Mouse (Mus musculus) layer of hippocampus, adult 2 months (tissue): ENCODE measurements around the gene Grik3. TPM values are rescaled to one million over a fixed set of nuclear protein-coding genes. Genes with fewer than 3 reads are reported as not detected.

Experiments
- DNase-seq, 2 experiments: peaks; one replicate each; pipeline ENCODE4 v3.0.0; 2022; ENCODE audit warnings: low spot score in 2 of 2
- H3K27ac ChIP-seq: fragments of 200-600 bp; 2 replicates; pipeline ENCODE4 v1.8.1; 2022
- H3K4me3 ChIP-seq: fragments of 200-600 bp; 2 replicates; pipeline ENCODE4 v1.8.1; 2022; ENCODE audit warnings: mild to moderate bottlenecking
- CTCF ChIP-seq: fragments of 200-600 bp; conservative IDR thresholded peaks from 2 replicates; pipeline ENCODE4 v1.8.1; 2022; ENCODE audit warnings: antibody characterized with exemption, mild to moderate bottlenecking, moderate library complexity
- total RNA-seq, 2 experiments: library from RNA; stranded (reverse); gene quantifications; 2 replicates each; pipeline ENCODE4 v1.2.3; 2021

Gene Grik3
- total RNA-seq, 2 experiments from 2014 or later = 24.8 to 25.3 TPM

DNA sequence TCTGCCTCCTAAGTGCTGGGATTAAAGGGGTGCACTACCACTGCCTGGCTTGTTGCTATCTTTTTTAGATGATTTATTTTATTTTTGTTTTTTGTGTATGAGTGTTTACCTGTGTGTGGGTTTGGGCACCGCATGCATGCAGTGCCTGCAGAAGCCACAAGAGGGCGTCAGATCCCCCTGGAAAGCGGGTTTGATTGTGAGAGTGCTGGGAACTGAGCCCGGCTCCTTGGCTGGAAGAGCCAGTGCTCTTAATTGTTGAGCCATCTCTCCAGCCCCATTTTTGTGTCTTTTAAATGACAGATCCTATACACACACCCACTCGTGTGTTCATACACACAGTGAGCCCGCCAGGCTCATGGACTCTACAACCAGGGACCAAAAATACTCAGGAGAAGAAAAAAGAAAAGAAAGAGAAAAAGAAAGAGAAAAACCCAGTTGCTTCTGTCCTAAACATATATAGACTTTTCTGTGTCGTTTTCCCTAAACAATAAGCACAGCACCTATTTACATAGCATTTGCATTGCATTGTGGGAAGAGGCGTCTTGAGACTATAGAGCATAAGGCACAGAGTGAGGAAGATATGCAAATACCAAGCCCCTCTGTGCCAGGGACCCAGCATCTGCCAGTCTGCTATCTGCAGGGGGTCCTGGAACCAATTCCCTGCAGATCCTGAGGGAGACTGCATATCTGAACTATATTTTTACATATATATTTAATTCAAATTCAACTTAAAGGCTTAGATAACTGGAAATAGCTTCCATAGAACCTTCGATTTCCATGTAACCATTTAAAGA is 134.6 kb downstream of the Grik3 start:
- TF ChIP-seq CTCF = peak; percentile 61
- Histone ChIP-seq H3K4me3 (no peak overlapping the region), H3K27ac (no peak overlapping the region)
- DNase-seq = no peak

DNA sequence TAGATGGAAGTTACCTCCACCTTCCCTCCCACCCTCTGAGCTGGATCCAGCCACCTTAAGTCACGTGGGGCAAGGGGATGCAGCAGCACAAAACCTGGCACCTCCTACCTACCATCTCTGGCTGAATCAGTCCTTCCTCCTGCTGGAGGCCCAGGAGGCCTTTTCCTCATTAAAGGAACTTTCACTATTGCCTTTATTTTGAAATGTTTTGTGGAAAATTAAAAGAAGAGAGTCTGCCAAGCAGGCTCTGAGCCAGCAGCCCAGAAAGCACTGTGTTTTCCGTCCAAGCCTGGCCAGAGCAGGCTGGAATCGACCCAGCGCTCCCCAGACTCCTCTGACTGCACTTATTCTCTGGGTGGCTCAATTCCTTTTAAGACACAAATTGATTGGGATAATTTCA is 139.0 kb downstream of the Grik3 start:
- peak; percentile 32 to 52 for DNase-seq
- no peak overlapping the region for H3K4me3 ChIP-seq
- H3K27ac ChIP-seq = no peak overlapping the region
- no peak for TF ChIP-seq CTCF

DNA sequence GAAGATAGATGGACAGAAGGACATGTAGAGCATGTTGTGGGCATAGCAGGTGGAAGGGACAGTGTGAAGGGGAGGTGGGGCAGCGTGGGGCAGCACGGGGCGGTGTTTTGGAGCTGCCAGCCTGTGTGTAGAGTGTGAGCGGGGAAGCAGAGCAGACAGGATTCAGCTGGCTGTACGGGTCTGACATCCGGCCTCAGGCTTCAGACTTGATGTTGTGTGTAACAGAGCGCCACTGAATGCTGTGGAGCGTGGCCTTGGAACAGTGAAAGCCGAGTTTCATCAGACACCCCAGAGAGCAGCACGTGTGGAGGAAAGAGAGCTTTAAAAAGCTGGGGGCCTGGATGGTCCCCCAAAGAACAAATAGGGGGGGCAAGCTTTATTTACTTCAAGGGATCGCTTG is 144.5 kb downstream of the Grik3 start:
- Histone ChIP-seq H3K4me3 (no peak overlapping the region), H3K27ac (no peak overlapping the region)
- no peak for TF ChIP-seq CTCF
- DNase-seq = no peak

DNA sequence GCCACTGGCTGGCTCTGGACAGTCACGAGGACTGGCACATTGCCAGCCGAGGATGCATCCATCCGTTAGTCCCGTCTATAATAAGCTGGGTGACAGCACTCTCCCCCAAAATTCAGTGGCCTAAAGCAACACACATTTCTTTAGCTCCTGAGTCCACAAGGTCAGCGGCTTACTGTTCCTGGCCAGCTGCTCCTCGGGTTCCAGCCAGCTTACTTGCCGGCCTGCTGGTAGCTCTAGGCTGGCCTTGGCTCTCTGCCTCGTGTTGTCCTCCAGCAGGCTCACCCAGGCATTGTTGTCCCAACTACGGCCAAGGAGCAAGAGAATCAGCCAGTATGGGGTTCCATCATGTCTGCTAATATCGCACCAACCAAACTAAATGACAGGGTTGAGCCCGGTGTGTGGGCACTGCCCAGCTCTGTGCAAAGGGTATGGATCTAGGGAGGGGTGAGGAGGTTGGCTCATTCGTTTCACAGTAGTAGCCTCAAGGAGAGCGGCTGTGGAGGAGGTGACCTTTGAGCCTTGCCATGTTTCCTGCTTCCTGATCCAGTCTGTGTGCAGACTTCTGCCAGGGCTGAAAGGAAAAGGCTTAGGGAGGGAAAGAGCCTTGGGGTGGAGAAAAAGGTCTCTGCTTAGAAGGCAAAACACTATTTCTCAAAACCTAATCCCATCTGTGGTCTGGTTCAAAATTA is 146.3 kb downstream of the Grik3 start:
- Histone ChIP-seq H3K27ac (peak overlapping the region; percentile 10; the same call in 1 of the 2 replicates), H3K4me3 (no peak overlapping the region)
- no peak for DNase-seq
- TF ChIP-seq CTCF = 0 out of 2 replicates have a peak, but pooled peaks have one; percentile 6

DNA sequence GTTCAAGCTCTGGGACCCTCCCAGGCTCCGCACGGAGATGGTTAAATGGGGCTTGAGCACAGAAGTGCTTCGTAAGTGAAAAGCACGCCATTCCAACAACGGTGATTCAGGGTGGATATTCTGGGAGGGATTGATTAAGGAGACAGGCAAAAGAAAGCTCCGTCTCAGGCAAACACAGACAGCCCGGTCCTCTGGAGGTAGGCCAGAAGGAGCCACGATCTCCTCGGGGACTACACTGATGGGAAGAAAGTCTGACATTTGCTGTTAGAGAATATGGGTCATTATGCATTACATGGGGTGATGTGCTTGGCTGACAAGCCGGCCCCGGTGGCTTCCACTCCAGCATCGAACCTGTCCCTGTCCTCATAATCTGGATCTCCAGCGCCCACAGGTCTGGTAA is 146.9 kb downstream of the Grik3 start:
- no peak for DNase-seq
- no peak overlapping the region for H3K4me3 ChIP-seq
- no peak for TF ChIP-seq CTCF
- H3K27ac ChIP-seq = no peak overlapping the region

- DNase-seq = no peak
- Histone ChIP-seq H3K27ac (no peak overlapping the region), H3K4me3 (no peak overlapping the region)
- TF ChIP-seq CTCF = no peak
These were observed 150.0 kb downstream of the Grik3 start for GRCm38 (mm10) chr4:125640520-125640919.

- no peak for TF ChIP-seq CTCF
- DNase-seq = no peak
- H3K4me3 ChIP-seq = no peak overlapping the region
- H3K27ac ChIP-seq = no peak overlapping the region
These were observed 150.6 kb downstream of the Grik3 start for GRCm38 (mm10) chr4:125640921-125641663.

DNA sequence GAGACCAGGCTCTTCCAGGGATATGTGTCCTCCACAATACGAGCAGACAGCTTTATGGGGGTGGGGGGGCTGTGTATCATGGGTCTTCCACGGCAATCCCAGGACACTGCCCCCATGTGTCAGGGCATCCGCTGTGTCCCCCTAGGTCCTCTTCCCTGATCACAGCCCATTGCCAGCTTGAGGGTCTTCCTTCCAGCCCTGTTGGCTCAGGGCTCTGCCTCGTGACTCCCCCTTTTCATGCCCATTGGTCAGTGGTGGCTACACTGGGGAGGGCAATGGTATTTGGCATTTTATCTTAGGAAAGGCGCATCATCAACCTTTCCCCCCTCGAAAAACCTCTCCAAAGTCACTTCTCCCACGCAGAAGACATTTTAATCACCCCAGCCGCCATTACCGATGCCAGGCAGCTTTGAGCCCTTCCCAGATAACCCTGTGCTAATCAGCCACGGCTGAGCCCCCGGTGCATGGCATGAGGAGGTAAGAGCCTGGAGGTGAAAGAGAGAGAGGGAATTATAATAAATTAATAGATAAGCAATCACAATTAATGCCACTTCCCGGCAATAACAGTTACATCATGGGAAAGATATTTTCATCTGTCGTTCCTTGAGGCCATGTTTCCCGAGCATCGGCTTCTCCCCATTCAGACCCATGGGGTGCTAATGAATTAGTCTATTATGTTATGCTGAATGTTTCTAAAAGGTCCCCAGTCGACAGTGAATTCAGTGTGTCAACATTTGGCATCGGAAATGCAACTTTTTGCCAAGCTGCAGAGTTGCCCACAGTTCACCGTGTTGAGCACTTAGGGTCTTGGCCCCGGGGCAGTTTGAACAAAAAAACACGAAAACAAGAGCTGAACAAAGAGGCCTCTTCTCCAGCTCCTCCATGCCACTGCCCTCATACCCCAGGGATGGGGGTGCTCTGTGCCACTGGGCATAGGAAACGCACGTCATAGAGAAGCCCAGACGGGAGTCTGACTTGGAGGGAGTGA is 154.4 kb downstream of the Grik3 start:
- peak; percentile 67 to 69 for DNase-seq
- no peak for TF ChIP-seq CTCF
- Histone ChIP-seq H3K4me3 (no peak overlapping the region), H3K27ac (peak overlapping the region; percentile 64; the same call in 1 of the 2 replicates)

- DNase-seq = no peak
- Histone ChIP-seq H3K4me3 (no peak overlapping the region), H3K27ac (no peak overlapping the region)
- no peak for TF ChIP-seq CTCF
These were observed 161.3 kb downstream of the Grik3 start for GRCm38 (mm10) chr4:125651676-125652246.

DNA sequence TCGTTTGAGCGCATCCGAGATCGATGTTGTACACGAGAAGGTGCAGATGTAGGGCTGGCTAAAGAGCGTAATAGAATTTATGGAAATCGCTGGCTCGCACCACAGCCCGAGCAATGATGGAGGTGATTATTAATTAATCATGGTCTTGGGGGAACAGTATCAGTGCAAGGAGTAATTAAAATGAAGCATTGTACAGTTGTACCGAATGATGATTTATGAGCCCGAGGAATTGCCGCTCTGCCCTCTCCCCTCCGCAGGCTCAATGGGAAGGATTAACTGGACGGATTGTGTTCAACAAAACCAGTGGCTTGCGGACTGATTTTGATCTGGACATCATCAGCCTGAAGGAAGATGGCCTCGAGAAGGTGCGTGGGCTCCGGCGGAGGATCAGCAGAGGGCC is 165.5 kb downstream of the Grik3 start:
- Histone ChIP-seq H3K27ac (no peak overlapping the region), H3K4me3 (no peak overlapping the region)
- DNase-seq = no peak
- TF ChIP-seq CTCF = no peak

GRCm38 (mm10) chr4:125658376-125658775 is 167.9 kb downstream of the Grik3 start:
- Histone ChIP-seq H3K27ac (no peak overlapping the region), H3K4me3 (no peak overlapping the region)
- TF ChIP-seq CTCF = no peak
- DNase-seq = no peak

GRCm38 (mm10) chr4:125661982-125662381 is 171.5 kb downstream of the Grik3 start:
- no peak for DNase-seq
- no peak overlapping the region for H3K27ac ChIP-seq
- TF ChIP-seq CTCF = no peak
- no peak overlapping the region for H3K4me3 ChIP-seq
